Mouse (Mus musculus): ENCODE data around the gene Arhgap15.

- TF ChIP-seq CTCF (IDR thresholded peaks at IDR 0.05; ENCODE audit: borderline replicate concordance, control insufficient read depth, extremely low read depth, insufficient read depth, low read length, poor library complexity): no peak
- TF ChIP-seq POLR2A (IDR thresholded peaks at IDR 0.05; ENCODE audit: control insufficient read depth, extremely low read depth, insufficient read depth, low read length, poor library complexity): no peak
These were observed 584.7 kb downstream of the Arhgap15 start for GRCm38 (mm10) chr2:44333295-44333694.
